26 mouse cellular contexts compared by ENCODE assay signal in the genomic region with DNA sequence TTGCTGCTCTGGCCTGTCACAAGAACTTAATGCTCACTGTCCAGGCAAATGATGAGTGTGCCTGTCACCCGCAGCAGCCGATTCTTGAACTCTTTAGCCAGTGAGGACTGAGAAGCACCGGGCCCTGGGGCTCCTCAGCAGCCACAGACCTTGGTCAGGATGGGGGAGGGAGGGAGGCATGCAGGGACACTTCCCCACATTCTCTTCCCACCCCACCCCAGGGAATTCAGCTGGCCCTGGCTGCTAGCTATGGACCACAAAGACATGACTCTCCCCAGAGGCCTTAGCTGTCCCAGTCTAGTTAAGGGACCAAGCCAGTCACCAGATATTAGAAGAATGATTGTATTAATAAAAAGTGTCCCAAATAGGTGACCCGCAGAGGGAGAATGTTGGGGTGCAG. TPM values are rescaled to one million over a fixed set of nuclear protein-coding genes. Genes with fewer than 3 reads are reported as not detected.
DNase-seq lines count a peak whose midpoint lies in the region; ATAC-seq lines count a peak whose summit lies in the region.
"Had no signal": no experiment of that assay in that cellular context is flagged by ENCODE, and none has a peak within 500 bp of the region (broad histone marks: within the 10 kb centered on the region; RNA-seq: fewer than 3 reads in every experiment).

No protein-coding gene starts in this region.

- H3K9ac ChIP-seq in hindbrain, embryonic 13.5 days = no peak overlapping the region

- H3K4me2 ChIP-seq in hindbrain, embryonic 13.5 days = no peak overlapping the region

- no peak for ATAC-seq in hindbrain, embryonic 13.5 days (ENCODE audit: low FRiP score)
- ATAC-seq: Patski had no signal

- H3K36me3 ChIP-seq in hindbrain, embryonic 13.5 days = no peaks in the 10 kb centered on the region
- H3K36me3 ChIP-seq: G1E had no signal

- 90% methylated on average over 4 of the region's 4 CpGs for WGBS in hindbrain, embryonic 13.5 days

- DNase-seq in heart, adult 11 months = peak; percentile 96
- DNase-seq in heart, postnatal 14 days = no peak
- peak; percentile 6 for DNase-seq in retina, postnatal 1 day
- DNase-seq in retina, embryonic 14.5 days (ENCODE audit: low spot score) = no peak
- DNase-seq in Muller cell, postnatal 12 days (ENCODE audit: inconsistent ontology term) = peak; percentile 51
- DNase-seq: adrenal gland, adult 2 months; adrenal gland, adult 8-10 months; adrenal gland, postnatal 10 days; adrenal gland, postnatal 14 days; adrenal gland, postnatal 25 days; adrenal gland, postnatal 36 days; B cell, adult 2 months; cerebellum, adult 11 months; cerebellum, adult 11-12 months; cerebellum, adult 18-20 months; cerebellum, adult 2 months had no signal

- peaks cover 18% of the 10 kb centered on the region for H3K27me3 ChIP-seq in hindbrain, embryonic 13.5 days
- H3K27me3 ChIP-seq: Patski had no signal

- H3K4me1 ChIP-seq in hindbrain, embryonic 13.5 days (replicated peaks) = peaks cover 9% of the 10 kb centered on the region

- intact Hi-C loops in heart, postnatal 14 days (cut with DNase I) = no loop called here

- H3K9me3 ChIP-seq in hindbrain, embryonic 13.5 days = no peaks in the 10 kb centered on the region
- H3K9me3 ChIP-seq: G1E had no signal

- no peak overlapping the region for H3K4me3 ChIP-seq in hindbrain, embryonic 13.5 days

- no peak overlapping the region for H3K27ac ChIP-seq in hindbrain, embryonic 13.5 days

RNA-seq across cellular contexts. Expression of gene Icosl, which starts 5.0 kb away (rescaled TPM):
- total RNA-seq in heart, postnatal 14 days (2021) = 1 to 10 TPM; 5.5 to 6.0 TPM
- 0.56 and 0.61 TPM in 2 replicates for polyA plus RNA-seq in hindbrain, embryonic 13.5 days (2015; fragmentation: Nextera tagmentation; extraction: Ambion mirVana)
- total RNA-seq: MEL had no signal
- polyA plus RNA-seq: G1E had no signal

RNA-seq across cellular contexts. Expression of gene Aire, which starts 30.7 kb away (rescaled TPM):
- under 1 TPM in 1 of 2 experiments, not detected in 1; 0.12 TPM for total RNA-seq in heart, postnatal 14 days (2021)
- polyA plus RNA-seq in hindbrain, embryonic 13.5 days (2015; fragmentation: Nextera tagmentation; extraction: Ambion mirVana) = 0.10 TPM in 1 of 2 replicates, not detected in the other
- total RNA-seq: adrenal gland, adult 18-20 months; adrenal gland, adult 2 months; adrenal gland, adult 8-10 months; adrenal gland, postnatal 14 days; adrenal gland, postnatal 25 days; adrenal gland, postnatal 36 days; adrenal gland, postnatal 4 days; G1E; MEL had no signal
- polyA plus RNA-seq: C2C12 had no signal

RNA-seq across cellular contexts. Expression of gene Dnmt3l, which starts 32.4 kb away (rescaled TPM):
- total RNA-seq in heart, postnatal 14 days (2021) = not detected
- polyA plus RNA-seq in hindbrain, embryonic 13.5 days (2015; fragmentation: Nextera tagmentation; extraction: Ambion mirVana) = not detected in 2 replicates
- total RNA-seq: MEL had no signal
- polyA plus RNA-seq: activated CD4-positive, CD25-positive, alpha-beta regulatory T cell, adult 4 months; brain, embryonic 14.5 days; C2C12; CD4-positive, CD25-positive, alpha-beta regulatory T cell, adult 4 months; G1E had no signal

Comparison
In these comparisons a context has a peak if more than half of its experiments do, and no peak if none do; other contexts are left out.
1. DNase-seq: peak in heart, adult 11 months (single experiment), retina, postnatal 1 day (single experiment) and Muller cell, postnatal 12 days (single experiment); none in heart, postnatal 14 days (0 of 2) and retina, embryonic 14.5 days (single experiment).